Mouse (Mus musculus): Measurements from ENCODE around the gene Trim61. TPM values are rescaled to one million over a fixed set of nuclear protein-coding genes. Genes with fewer than 3 reads are reported as not detected.
A peak's percentile ranks its signal among the peaks of the same experiment; 100 is the strongest.
"Not testable (repeated sequence)": the region's sequence is repeated elsewhere in the genome, so short reads cannot be mapped to it uniquely, and the experiment has no call there.

Gene Trim61
- polyA plus RNA-seq, 1 experiment from 2014 or later = 1.8 TPM

- TF ChIP-seq CTCF (IDR thresholded peaks at IDR 0.05) = no peak
- ChIA-PET POLR2A (no interaction called here), CTCF (interaction anchor here (1.1 kb wide), 1 partner anchor 24 kb away, joined by 3 read pairs; no protein-coding TSS in a partner anchor)
- no peaks in the 10 kb centered on the region for H3K27me3 ChIP-seq
- in situ Hi-C loops (cut with MboI; ENCODE audit: low pct_unique_long_range_greater_than_20kb) = no loop called here
- DNase-seq (ENCODE audit: low read depth, low spot score) = no peak
- no peak for ATAC-seq
Measured at GRCm38 (mm10) chr8:65046565-65046964, 28.2 kb upstream of the Trim61 start.

- no peak for TF ChIP-seq CTCF (IDR thresholded peaks at IDR 0.05)
- in situ Hi-C loops (cut with MboI; ENCODE audit: low pct_unique_long_range_greater_than_20kb) = no loop called here
- ATAC-seq (peak; percentile 67), DNase-seq (ENCODE audit: low read depth, low spot score) (no peak)
- CTCF ChIA-PET = interaction anchor here (0.9 kb wide), 1 partner anchor 310 kb away, joined by 3 read pairs; no protein-coding TSS in a partner anchor
- H3K27me3 ChIP-seq = no peaks in the 10 kb centered on the region
- POLR2A ChIA-PET = no interaction called here
Measured at GRCm38 (mm10) chr8:65037117-65037533, 18.8 kb upstream of the Trim61 start, which contains the start of gene Apela. Gene Apela, minus strand, starts transcription at chr8:65037336.

- H3K27me3 ChIP-seq = no peaks in the 10 kb centered on the region
- DNase-seq (ENCODE audit: low read depth, low spot score) (no peak), ATAC-seq (no peak)
- POLR2A ChIA-PET = no interaction called here
- CTCF ChIA-PET = interaction anchor here (1.6 kb wide), 1 partner anchor 49 kb away, joined by 3 read pairs; no protein-coding TSS in a partner anchor
- in situ Hi-C loops (cut with MboI; ENCODE audit: low pct_unique_long_range_greater_than_20kb) = no loop called here
- TF ChIP-seq CTCF (IDR thresholded peaks at IDR 0.05) = no peak
Measured at GRCm38 (mm10) chr8:65034136-65034535, 15.8 kb upstream of the Trim61 start.

GRCm38 (mm10) chr8:65033056-65033455 is 14.7 kb upstream of the Trim61 start:
- no peaks in the 10 kb centered on the region for H3K27me3 ChIP-seq
- ChIA-PET CTCF (no interaction called here), POLR2A (no interaction called here)
- DNase-seq (ENCODE audit: low read depth, low spot score) (no peak), ATAC-seq (no peak)
- in situ Hi-C loops (cut with MboI; ENCODE audit: low pct_unique_long_range_greater_than_20kb) = no loop called here
- TF ChIP-seq CTCF (IDR thresholded peaks at IDR 0.05) = no peak

- no peak for TF ChIP-seq CTCF (IDR thresholded peaks at IDR 0.05)
- in situ Hi-C loops (cut with MboI; ENCODE audit: low pct_unique_long_range_greater_than_20kb) = no loop called here
- DNase-seq (ENCODE audit: low read depth, low spot score) (no peak), ATAC-seq (no peak)
- CTCF ChIA-PET = no interaction called here
- POLR2A ChIA-PET = no interaction called here
- H3K27me3 ChIP-seq = no peaks in the 10 kb centered on the region
Measured at GRCm38 (mm10) chr8:65032107-65032506, 13.8 kb upstream of the Trim61 start.

GRCm38 (mm10) chr8:65030735-65031485 is 12.6 kb upstream of the Trim61 start:
- H3K27me3 ChIP-seq = no peaks in the 10 kb centered on the region
- in situ Hi-C loops (cut with MboI; ENCODE audit: low pct_unique_long_range_greater_than_20kb) = no loop called here
- ATAC-seq (no peak), DNase-seq (ENCODE audit: low read depth, low spot score) (no peak)
- CTCF ChIA-PET = no interaction called here
- TF ChIP-seq CTCF (IDR thresholded peaks at IDR 0.05) = no peak
- POLR2A ChIA-PET = no interaction called here

GRCm38 (mm10) chr8:65029776-65030175 is 11.5 kb upstream of the Trim61 start:
- in situ Hi-C loops (cut with MboI; ENCODE audit: low pct_unique_long_range_greater_than_20kb) = loop anchor here (5.0 kb wide), 1 partner anchor 78 kb away; no protein-coding TSS in a partner anchor
- DNase-seq (ENCODE audit: low read depth, low spot score) = peak; percentile 55
- H3K27me3 ChIP-seq = no peaks in the 10 kb centered on the region
- ChIA-PET CTCF (interaction anchor here (1.2 to 1.4 kb wide), 2 partner anchors 48 to 72 kb away, joined by 3 read pairs; no protein-coding TSS in a partner anchor), POLR2A (no interaction called here)
- no peak for TF ChIP-seq CTCF (IDR thresholded peaks at IDR 0.05)
- ATAC-seq = peak; percentile 90

- DNase-seq (ENCODE audit: low read depth, low spot score) = peak; percentile 78
- peak; percentile 75 for ATAC-seq
- in situ Hi-C loops (cut with MboI; ENCODE audit: low pct_unique_long_range_greater_than_20kb) = loop anchor here (5.0 kb wide), 1 partner anchor 78 kb away; no protein-coding TSS in a partner anchor
Measured at GRCm38 (mm10) chr8:65028959-65029686, 10.8 kb upstream of the Trim61 start.

GRCm38 (mm10) chr8:65022485-65022884 is 4.2 kb upstream of the Trim61 start:
- H3K27me3 ChIP-seq = no peaks in the 10 kb centered on the region
- DNase-seq (ENCODE audit: low read depth, low spot score) (peak; percentile 17), ATAC-seq (peak; percentile 89)
- in situ Hi-C loops (cut with MboI; ENCODE audit: low pct_unique_long_range_greater_than_20kb) = no loop called here
- ChIA-PET POLR2A (interaction anchor here (0.7 kb wide), 1 partner anchor 16 kb away, joined by 3 read pairs; no protein-coding TSS in a partner anchor), CTCF (interaction anchor here (0.6 to 2.1 kb wide), 10 partner anchors 14 to 118 kb away, joined by 3 to 12 read pairs (median 4); no protein-coding TSS in a partner anchor)
- TF ChIP-seq CTCF (IDR thresholded peaks at IDR 0.05) = peak; percentile 83

More at GRCm38 (mm10) chr8:65028959-65029686, 10.8 kb upstream of the Trim61 start:
- no peaks in the 10 kb centered on the region for H3K27me3 ChIP-seq
- peak; percentile 70 for TF ChIP-seq CTCF (IDR thresholded peaks at IDR 0.05)
- POLR2A ChIA-PET = interaction anchor here (1.2 kb wide), 1 partner anchor 80 kb away, joined by 3 read pairs; no protein-coding TSS in a partner anchor
- CTCF ChIA-PET = interaction anchor here (1.2 to 1.4 kb wide), 2 partner anchors 49 to 73 kb away, joined by 3 read pairs; no protein-coding TSS in a partner anchor

GRCm38 (mm10) chr8:65007616-65008015 is 10.7 kb downstream of the Trim61 start:
- DNase-seq (ENCODE audit: low read depth, low spot score); ATAC-seq; POLR2A ChIA-PET; CTCF ChIA-PET; H3K27me3 ChIP-seq; in situ Hi-C loops (cut with MboI; ENCODE audit: low pct_unique_long_range_greater_than_20kb): not testable (repeated sequence)
